Mouse (Mus musculus) urinary bladder, postnatal 4 days (tissue): Measurements from ENCODE around the gene Heg1.
A peak's percentile ranks its signal among the peaks of the same experiment; 100 is the strongest.

ENCODE experiments used
- DNase-seq, 2 experiments: peaks; one replicate each; pipeline ENCODE4 v3.0.0; 2021 to 2022; ENCODE audit warnings: low spot score in 2 of 2

The Heg1 gene

GRCm38 (mm10) chr16:33705258-33705657 lies 21.1 kb downstream of the Heg1 start:
- DNase-seq = no peak

DNA sequence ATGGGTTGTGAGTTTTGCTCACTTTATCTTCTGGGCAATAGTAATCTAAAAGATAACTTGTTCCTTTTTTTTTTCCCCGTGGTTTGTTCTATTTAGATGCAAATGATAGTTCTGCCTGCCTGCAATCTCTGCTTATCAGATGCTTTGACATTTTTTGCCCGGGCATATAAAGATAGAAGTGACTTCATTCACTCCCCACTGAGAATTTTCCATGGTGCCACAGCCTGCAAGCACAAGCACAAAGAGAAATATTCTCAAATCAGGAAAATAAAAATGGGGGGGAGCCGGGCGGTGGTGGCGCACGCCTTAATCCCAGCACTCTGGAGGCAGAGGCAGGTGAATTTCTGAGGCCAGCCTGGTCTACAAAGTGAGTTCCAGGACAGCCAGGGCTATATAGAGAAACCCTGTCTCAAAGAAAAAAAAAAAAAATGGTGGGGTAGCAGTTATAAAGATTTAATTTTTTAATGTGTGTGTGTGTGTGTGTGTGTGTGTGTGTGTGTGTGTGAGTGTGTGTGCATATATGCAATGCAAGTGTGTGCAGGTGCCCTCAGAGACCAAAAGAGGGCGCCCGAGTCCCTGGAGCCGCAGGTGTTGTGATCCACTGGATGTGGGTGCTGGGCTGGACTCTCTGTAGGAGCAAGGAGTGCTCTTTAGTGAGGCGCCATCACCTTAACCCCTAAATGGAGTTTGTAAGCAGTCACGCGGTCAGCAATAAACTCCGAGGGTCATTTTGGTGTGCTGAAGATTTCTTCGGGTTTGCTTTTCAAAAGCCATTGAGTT lies 22.1 kb downstream of the Heg1 start:
- no peak for DNase-seq

GRCm38 (mm10) chr16:33708031-33708430 lies 23.9 kb downstream of the Heg1 start:
- DNase-seq = no peak

- no peak for DNase-seq
Observed at GRCm38 (mm10) chr16:33708585-33709397, 24.6 kb downstream of the Heg1 start.

GRCm38 (mm10) chr16:33714271-33714670 lies 30.1 kb downstream of the Heg1 start:
- peak; percentile 42 to 66 for DNase-seq

- DNase-seq = no peak
Observed at GRCm38 (mm10) chr16:33723241-33723640, 39.1 kb downstream of the Heg1 start.

DNA sequence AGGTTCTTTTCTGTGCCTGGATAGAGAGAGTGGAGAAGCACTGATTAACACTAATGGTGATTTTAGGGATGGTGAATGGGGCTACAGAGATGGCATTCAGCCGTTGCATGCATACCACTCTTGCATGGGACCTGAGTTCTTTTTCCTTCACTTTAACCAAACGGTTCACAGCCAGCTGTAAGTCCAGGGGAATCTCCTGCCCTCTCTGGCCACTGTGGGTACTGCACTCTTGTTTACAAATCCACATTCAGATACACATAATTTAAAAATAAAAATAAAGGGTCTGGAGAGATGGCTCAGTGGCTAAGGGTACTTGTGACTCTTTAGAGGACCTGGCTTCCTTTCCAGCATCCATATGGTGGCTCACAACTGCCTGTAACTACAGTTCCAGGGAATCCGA lies 39.8 kb downstream of the Heg1 start:
- no peak for DNase-seq

DNA sequence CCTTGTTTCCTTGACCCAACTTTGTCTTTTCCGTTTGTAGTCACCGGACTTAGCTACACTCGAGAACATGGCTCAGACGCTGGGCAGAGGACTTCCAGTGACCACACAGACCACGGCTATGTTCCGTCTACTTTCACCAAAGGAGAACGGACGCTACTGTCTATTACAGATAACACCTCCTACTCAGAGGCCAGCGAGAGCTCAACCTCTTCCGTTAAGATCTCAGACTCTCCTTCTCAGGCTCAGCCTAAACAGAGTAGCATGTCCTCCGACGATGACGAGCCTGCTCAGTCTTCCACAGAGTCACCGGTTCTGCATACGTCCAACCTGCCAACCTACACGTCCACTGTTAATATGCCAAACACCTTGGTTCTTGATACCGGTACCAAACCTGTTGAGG lies 42.1 kb downstream of the Heg1 start:
- no peak for DNase-seq

- no peak for DNase-seq
Observed at GRCm38 (mm10) chr16:33726892-33727291, 42.7 kb downstream of the Heg1 start.

- DNase-seq = no peak
Observed at GRCm38 (mm10) chr16:33728427-33728826, 44.3 kb downstream of the Heg1 start.

DNA sequence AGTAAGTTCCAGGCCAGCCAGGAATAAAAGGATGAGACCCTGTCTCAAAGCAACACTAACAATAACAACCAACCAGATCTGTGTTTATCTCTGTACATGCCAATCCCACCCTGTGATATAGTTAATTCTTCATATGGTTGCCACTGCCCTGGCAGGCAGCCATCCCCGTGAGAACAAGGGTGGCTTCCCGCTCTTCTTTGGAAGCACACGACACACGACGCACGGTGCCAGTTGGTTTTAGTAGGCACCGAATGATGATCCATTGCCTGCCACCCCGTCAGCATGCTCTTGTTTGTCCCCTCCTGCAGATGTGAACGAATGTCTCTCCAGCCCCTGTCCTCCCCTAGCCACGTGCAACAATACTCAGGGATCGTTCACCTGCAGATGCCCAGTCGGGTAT lies 47.1 kb downstream of the Heg1 start:
- no peak for DNase-seq

- DNase-seq = no peak
Observed at GRCm38 (mm10) chr16:33732237-33732749, 48.1 kb downstream of the Heg1 start.

DNA sequence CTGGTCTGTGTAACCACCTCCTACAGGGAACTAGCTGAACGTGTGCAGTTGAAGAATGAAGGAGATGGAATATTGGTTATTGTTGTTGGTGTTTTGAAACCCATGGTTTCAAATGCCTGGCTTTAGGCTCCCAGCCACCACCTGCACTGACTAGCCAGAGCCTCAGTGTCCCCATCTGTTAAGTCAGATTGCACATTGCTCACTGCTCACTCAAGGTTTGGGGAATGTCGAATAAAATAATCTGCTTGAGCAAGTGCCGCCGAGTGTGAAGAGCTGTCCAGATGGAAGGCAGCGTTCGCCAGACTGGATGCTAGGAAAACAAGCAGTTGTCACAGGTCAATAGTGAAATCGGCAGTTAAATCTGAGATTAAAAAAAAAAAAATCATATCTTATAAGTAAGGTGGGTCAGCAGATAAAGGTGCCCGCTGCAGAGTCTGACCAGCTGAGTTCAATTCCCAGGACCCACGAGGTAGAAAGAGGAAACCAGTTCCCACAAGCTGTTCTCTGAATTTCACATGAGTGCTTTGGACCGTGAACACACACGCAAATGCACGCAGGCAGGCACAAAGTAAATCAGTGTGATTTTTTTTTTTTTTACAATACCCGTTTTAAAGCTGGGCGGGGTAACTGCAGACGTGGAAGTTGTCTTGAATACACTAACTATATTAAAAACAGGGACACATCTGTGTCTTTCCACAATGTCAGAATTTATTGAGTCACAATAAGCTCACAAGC lies 48.8 kb downstream of the Heg1 start:
- no peak for DNase-seq

DNA sequence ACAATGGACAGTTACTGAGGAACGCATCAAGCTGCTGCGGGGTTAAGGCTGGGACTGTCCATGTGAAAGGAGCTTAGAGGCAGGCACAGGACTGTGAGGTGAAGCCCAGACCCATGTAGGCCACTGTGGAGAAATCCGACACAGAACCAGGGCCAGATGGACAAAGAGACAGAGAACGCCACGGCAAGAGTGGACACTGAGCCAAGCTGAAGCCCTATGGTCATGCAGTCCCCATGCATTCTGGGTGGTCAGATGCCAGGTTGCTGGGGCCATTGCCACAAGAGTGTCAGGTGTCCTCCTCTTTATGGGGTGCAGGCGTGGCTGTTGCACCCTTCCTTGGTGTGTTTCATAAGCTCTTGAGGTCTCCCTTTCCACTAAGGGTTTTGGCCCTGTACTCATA lies 49.7 kb downstream of the Heg1 start:
- DNase-seq = no peak

- no peak for DNase-seq
Observed at GRCm38 (mm10) chr16:33734545-33734944, 50.4 kb downstream of the Heg1 start.

GRCm38 (mm10) chr16:33735238-33735637 lies 51.1 kb downstream of the Heg1 start:
- DNase-seq = no peak

DNA sequence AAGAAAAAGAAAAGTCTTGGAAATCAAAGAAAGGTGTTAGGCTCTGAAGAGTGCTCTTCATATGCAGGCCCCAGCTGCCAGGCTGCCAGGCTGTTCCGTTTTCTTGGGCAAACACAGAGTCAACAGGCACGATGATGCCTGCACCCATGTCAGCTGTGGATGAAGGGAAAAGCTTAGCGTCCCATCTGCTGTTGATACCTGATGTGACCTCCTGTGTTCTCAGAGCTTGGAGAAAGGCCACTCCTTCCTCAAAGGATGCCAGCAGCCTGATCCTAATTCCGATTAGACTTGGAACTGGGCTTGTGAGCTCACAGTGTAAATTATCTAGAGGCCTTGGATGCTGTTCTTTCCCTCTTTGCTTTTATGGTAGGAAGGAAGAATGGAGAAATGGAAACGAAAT lies 51.6 kb downstream of the Heg1 start:
- DNase-seq = no peak

- DNase-seq = no peak
Observed at GRCm38 (mm10) chr16:33736746-33737145, 52.6 kb downstream of the Heg1 start.

- DNase-seq = no peak
Observed at GRCm38 (mm10) chr16:33738949-33739719, 55.0 kb downstream of the Heg1 start.

DNA sequence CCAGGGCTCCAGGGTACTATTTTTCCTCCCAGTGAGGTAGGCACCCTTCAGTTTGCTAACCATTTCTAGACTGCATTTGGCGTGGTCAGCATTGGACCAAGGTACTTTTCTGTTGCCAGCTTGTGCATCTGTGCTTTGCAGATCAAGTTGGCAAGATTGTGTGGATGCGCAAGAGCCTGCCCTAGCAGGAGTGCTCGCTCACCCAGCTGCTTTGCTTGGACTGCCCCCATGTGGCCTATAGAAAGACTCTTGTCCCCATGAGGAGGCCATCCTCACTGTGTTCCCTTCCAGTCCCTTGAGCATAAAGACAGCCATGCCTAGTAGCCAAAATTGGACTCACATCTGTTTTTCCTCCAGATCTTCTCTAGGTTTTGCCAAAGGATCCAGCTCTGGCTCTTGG lies 55.6 kb downstream of the Heg1 start:
- DNase-seq = no peak

DNA sequence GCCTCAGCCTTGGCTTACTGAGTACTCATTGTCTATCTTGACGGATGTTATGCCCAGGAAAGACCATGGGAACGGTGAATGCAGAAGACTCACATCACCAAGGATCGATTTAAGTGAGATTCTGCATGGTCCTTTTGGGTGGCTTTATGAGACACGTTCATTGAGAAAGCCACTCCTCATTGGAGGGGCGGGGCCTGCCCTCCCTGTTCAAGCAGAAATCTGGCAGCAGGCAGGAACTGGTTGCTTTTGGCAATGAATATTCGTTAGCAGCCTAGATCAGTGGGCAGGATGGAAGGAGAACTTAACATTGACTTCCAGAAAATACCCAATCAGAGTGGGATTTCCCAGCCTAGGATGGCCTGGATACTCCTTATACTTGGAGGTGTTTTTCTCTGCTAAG lies 56.2 kb downstream of the Heg1 start:
- DNase-seq = no peak
